Mouse (Mus musculus): Measurements from ENCODE around the gene Myh3.
"Not testable (repeated sequence)": the region's sequence is repeated elsewhere in the genome, so short reads cannot be mapped to it uniquely, and the experiment has no call there.

Gene Myh3

GRCm38 (mm10) chr11:67077435-67077834, 665 bp upstream of the Myh3 start:
- DNase-seq (ENCODE audit: low spot score in 2 of 2) = no peak

DNA sequence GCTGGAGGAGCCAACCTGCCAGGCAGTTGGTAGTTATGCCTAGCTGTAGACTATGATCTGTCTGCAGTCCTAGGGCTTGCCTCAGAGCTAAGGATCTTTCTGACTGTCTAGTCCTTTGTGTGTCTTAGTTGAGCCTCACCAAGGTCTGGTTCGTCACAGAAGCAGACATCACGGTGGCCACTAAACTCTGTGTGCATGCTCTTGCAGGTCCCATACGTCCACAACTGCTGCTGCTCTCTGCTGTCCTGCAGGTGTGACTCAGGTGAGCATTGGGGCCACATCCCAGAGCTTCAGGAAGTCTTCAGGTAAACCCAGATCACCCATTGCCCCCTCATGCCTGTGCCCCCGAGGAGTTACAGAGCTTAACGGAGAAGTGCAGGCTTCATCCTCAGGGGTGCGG, 788 bp downstream of the Myh3 start:
- no peak for DNase-seq (ENCODE audit: low spot score in 2 of 2)

- DNase-seq (ENCODE audit: low spot score in 2 of 2) = no peak
Observed at GRCm38 (mm10) chr11:67079740-67080139, 1.6 kb downstream of the Myh3 start.

GRCm38 (mm10) chr11:67080168-67080567, 2.1 kb downstream of the Myh3 start:
- peak in 1 of 2 experiments; percentile 46 for DNase-seq (ENCODE audit: low spot score in 2 of 2)

DNA sequence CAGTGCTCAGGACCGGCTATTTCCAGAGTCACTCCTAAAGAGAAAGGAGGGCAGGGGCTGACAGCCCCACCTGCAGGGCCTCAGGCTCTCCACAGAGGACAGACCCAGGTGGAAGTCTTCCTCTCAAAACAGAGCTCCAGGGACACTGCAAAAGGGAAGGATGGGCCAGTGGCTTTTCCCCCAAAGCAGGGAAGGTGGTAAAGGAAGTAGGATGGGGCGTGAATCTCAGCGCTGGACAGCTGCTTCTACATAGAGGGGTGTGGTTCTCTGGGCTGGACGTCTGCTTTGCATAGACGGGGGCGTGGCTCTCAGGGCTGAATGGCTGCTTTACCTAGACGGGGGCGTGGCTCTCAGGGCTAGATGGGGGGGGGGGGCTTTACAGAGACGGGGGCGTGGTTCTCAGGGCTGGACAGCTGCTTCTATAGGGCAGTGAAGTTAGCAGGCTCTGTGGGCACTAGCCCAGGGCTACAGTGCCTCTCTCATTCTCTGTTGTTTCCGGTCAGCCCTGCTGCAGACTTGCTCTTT, 3.1 kb downstream of the Myh3 start:
- no peak for DNase-seq (ENCODE audit: low spot score in 2 of 2)

- no peak for DNase-seq (ENCODE audit: low spot score in 2 of 2)
Observed at GRCm38 (mm10) chr11:67082188-67082587, 4.1 kb downstream of the Myh3 start.

DNA sequence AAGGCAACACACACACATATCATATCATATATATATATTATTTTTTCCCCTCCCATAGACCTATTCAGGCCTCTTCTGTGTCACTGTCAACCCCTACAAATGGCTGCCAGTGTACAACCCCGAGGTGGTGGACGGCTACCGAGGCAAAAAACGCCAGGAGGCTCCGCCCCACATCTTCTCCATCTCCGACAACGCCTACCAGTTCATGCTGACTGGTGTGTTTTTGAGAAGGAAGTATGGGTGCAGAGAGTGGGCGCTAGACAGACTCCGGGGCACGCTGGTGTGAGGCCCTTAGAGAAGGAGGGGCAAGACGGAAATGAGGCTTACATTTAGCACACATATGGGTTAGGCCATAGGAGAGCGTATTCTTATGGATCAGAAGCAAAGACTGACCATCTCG, 4.7 kb downstream of the Myh3 start:
- DNase-seq (ENCODE audit: low spot score in 2 of 2) = no peak

DNA sequence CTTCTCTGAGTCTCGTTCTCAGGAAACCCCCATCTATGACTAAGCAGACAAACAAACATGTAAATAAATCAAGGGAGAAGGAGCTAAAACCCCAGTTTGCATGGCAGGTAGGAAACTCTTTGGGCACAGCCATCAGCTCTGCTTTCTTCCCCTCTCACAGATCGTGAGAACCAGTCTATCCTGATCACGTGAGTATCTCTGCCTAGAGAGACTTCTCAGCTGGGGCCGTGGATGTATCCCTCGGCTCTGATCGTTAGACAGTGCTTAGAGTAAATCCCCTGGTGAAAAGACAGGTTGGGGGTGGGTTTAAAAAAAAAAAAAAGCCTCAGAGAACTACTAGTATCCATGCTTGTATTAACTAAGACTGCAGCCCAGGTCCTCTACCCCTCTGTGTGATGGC, 5.1 kb downstream of the Myh3 start:
- no peak for DNase-seq (ENCODE audit: low spot score in 2 of 2)

DNA sequence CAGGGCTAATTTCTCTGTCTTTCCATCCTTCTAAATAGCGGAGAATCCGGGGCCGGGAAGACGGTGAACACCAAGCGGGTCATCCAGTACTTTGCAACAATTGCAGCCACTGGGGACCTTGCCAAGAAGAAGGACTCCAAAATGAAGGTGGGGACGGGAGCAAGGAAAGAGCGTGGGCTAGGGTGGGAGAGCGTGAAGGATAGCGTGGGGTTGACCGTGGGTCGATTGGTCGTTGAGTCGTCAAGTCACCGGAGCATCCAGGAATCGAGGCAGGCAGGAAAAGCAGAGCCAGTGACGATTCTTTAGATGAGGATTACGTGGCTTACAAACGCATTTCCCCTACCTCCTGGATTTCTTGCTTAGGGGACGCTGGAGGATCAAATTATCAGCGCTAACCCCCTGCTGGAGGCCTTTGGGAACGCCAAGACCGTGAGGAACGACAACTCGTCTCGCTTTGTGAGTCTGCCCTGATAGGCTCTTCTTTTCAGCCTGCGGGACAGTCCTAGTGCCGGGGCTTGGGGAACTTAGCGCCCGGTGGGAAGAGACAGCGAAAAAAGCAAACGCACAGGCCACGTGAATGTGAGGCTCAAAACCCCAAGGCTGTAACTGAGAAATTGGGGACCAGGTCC, 5.7 kb downstream of the Myh3 start:
- no peak for DNase-seq (ENCODE audit: low spot score in 2 of 2)

GRCm38 (mm10) chr11:67085489-67085888, 7.4 kb downstream of the Myh3 start:
- DNase-seq (ENCODE audit: low spot score in 2 of 2) = peak; percentile 31 to 74

DNA sequence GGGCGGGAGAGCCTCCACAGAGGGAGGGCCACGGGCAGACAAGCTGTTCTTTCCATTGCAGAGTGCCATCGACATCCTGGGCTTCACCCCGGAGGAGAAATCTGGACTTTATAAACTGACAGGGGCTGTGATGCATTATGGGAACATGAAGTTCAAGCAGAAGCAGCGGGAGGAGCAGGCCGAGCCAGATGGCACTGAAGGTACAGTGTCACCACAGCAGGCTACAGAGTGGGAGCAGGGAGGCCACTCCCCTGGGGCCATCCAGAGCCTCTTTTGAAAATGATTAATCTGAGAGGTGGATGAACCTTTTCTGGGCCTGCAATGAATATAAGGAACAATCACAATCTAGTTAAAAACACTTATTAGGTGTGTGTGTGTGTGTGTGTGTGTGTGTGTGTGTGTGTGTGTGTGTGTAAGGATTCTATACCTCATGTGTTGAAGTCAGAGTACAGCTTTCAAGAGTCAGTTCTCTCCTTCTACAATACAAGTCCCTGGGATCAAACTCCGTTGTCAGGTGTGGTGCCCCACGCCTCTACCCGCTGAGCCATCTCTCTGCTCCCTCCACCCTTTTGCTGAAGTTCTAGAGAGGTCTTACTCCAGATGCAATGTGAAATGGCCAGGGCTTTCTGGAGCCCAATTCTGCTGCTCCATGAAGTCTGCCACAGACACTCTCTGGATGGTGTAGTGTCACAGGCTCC, 8.5 kb downstream of the Myh3 start:
- DNase-seq (ENCODE audit: low spot score in 2 of 2) = no peak

- no peak for DNase-seq (ENCODE audit: low spot score in 2 of 2)
Observed at GRCm38 (mm10) chr11:67087225-67087624, 9.1 kb downstream of the Myh3 start.

- not testable (repeated sequence) for DNase-seq (ENCODE audit: low spot score in 2 of 2)
Observed at GRCm38 (mm10) chr11:67092354-67092753, 14.3 kb downstream of the Myh3 start.

DNA sequence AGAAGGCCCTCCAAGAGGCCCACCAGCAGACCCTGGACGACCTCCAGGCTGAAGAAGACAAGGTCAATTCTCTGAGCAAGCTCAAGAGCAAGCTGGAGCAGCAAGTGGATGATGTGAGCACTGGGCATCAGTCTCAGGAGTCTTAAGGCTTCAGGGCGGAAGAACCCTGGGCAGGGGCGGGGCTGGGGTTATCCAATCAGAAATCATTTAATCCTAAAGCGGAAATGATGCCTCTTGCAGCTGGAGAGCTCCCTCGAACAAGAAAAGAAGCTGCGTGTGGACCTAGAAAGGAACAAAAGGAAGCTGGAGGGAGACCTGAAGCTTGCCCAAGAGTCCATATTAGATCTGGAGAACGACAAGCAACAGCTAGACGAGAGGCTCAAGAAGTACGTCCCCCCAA, 15.1 kb downstream of the Myh3 start:
- DNase-seq (ENCODE audit: low spot score in 2 of 2) = no peak

GRCm38 (mm10) chr11:67093652-67094051, 15.6 kb downstream of the Myh3 start:
- DNase-seq (ENCODE audit: low spot score in 2 of 2) = no peak

DNA sequence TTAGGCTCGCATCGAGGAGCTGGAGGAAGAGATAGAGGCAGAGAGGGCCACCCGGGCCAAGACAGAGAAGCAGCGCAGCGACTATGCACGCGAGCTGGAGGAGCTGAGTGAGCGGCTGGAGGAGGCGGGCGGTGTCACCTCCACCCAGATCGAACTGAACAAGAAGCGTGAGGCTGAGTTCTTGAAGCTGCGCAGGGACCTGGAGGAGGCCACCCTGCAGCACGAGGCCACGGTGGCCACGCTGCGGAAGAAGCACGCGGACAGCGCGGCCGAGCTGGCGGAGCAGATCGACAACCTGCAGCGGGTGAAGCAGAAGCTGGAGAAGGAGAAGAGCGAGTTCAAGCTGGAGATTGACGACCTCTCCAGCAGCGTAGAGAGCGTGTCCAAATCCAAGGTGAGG, 16.4 kb downstream of the Myh3 start:
- DNase-seq (ENCODE audit: low spot score in 2 of 2) = no peak

- DNase-seq (ENCODE audit: low spot score in 2 of 2) = no peak
Observed at GRCm38 (mm10) chr11:67097709-67098108, 19.6 kb downstream of the Myh3 start.

DNA sequence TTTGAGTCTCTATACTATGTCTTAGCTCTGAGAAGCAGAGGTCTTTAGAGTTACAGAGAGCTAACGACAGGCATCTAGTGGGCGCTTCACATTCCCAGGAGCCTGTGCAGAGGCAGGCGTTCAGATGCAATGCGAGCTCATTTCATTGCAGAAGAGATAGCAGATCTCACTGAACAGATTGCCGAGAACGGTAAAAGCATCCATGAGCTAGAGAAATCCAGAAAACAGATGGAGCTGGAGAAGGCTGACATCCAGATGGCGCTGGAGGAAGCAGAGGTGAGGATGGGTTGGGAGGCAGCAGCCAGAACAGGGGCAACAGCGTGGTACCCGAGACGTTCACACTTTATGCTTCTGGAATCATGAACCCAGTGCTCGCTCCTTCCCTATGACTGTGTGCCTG, 20.3 kb downstream of the Myh3 start:
- DNase-seq (ENCODE audit: low spot score in 2 of 2) = no peak

DNA sequence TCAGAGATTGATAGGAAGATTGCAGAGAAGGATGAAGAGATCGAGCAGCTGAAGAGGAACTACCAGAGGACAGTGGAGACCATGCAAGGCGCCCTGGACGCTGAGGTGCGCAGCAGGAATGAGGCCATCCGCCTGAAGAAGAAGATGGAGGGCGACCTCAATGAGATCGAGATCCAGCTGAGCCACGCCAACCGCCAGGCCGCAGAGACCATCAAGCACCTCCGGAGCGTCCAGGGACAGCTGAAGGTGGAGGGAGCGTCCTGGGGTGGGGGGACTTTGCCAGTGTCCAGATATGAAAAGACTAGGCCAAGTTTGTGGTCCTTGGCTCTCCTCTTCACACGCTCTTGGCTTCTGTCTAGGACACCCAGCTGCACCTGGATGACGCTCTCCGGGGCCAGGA, 21.1 kb downstream of the Myh3 start:
- no peak for DNase-seq (ENCODE audit: low spot score in 2 of 2)

DNA sequence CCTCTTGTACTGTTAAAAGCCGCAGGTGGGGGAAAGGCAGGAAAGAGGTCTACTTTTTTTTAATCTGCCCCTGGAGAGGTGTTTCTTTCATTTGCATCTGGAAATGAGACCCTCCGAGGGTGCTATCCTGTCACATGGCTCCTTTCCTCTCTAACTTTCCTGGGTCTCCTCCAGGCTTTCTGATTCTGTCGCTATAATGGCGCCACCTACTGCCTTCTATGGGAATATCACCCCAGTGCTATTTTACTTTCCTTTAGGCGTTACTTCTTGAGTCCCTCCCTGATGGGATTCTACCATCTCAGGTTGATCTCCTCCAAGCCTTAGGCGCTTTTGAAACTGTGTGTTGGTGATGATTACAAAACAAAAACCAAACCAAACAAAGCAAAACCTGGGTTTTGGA, 22.1 kb downstream of the Myh3 start:
- peak in 1 of 2 experiments; percentile 17 for DNase-seq (ENCODE audit: low spot score in 2 of 2)

GRCm38 (mm10) chr11:67101713-67102112, 23.6 kb downstream of the Myh3 start:
- peak in 1 of 2 experiments; percentile 38 for DNase-seq (ENCODE audit: low spot score in 2 of 2)

GRCm38 (mm10) chr11:67103256-67103655, 25.2 kb downstream of the Myh3 start:
- no peak for DNase-seq (ENCODE audit: low spot score in 2 of 2)

GRCm38 (mm10) chr11:67104242-67104641, 26.1 kb downstream of the Myh3 start:
- no peak for DNase-seq (ENCODE audit: low spot score in 2 of 2)

All from thymus, postnatal 10 days (tissue).